Mouse (Mus musculus): ENCODE data around the gene Tmem88.
A peak's percentile ranks its signal among the peaks of the same experiment; 100 is the strongest.

Tmem88 gene

DNA sequence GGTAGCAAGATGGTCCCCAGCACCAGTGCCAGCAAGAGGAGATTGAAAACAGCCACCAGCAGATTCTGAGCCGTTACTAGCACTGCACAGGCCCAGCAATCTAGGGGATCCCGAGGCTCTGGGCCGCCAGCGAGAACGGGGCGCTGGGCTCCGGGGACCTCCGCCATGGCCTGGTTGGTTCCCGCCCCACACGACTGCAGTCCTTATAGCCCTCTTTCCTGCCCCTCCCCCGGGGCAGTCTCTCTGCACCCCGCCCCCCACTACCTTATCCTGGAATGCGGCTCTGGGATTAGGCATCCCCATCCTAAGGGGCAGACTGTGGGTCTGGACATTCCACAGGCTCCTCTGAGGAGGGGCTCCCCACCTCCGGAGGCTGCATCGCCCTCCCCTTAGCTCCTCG, at the start of gene Tmem88:
Gene Tmem88 (minus strand): TSS at position 176 of the 400 bp plus-strand sequence.
- peak; percentile 58 for DNase-seq (ENCODE audit: extremely low spot score, low spot score)

DNA sequence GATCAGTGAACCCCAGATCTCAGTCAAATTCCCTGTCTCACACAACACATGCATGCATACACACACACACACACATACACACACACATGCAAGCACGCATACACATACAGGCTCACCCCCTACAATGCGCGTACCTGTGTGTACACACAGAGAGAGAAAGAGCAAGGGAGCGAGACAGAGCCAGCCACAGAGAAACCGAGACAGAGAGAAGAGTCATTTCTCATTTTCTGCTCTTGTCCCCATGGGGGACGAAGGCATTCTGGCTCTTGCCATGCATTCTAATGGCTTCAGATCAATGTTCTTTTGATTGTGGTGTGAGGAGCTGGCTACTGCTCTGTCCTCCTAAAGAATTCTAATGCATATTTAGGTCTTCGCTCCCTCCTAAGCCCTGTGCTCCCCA, 49.3 kb upstream of the Tmem88 start:
- no peak for DNase-seq (ENCODE audit: extremely low spot score, low spot score)

DNA sequence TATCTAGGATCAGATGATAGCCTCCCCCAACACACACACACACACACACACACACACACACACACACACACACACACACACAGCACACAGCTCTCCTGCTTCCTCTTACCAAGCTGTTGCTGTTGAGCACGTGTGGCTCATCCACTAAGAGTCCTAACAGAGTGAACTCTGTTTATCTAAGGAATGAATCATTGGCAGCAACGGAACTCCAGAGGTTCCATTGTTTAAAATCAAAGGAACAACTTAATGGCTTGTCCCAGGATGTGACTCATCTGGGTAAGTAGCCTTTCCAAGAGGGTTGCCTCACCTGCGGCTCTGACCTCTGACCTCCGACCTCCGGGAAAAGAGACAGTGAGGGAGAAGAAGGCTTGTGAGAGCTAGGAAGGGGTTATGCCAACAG, 45.3 kb upstream of the Tmem88 start:
- DNase-seq (ENCODE audit: extremely low spot score, low spot score) = no peak

DNA sequence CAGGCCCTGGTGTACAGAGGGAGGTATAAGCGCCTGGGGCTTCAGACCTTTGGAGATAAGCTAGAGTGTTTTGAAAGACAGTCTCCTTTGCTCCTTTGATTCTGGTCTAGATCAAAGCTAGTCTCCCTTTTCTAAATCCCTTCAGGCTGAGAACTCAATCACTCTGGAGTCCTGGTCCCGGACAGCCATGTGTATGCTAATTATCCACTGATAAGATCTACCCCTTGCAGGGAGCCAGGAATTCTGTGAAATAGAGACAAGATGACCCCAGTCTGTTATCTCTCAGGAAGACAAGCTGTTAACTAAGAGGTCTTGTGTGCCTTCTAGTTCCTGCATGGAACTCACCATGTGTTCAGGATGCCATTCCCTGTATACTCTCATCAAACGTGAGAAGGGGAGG, 39.3 kb upstream of the Tmem88 start:
- DNase-seq (ENCODE audit: extremely low spot score, low spot score) = no peak

DNA sequence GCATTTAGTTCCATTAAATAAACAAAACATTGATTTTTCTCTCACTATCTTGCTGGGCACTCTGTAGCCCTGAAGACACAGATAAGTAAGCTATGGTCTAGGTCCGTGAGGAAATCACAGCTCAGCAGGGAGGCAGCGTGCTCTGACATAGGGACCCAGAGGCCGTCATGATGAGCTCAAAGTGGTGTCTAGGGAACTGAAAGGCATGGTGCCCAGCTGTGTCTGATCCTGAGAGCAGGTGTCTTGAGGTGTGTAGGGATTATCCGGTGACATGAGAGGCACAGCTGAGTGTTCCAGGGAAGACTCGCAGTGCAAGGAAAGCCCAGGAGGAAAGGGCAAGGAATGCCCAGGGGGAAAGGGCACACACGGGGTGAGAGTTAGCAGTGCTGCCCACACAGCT, 35.2 kb upstream of the Tmem88 start:
- DNase-seq (ENCODE audit: extremely low spot score, low spot score) = no peak

DNA sequence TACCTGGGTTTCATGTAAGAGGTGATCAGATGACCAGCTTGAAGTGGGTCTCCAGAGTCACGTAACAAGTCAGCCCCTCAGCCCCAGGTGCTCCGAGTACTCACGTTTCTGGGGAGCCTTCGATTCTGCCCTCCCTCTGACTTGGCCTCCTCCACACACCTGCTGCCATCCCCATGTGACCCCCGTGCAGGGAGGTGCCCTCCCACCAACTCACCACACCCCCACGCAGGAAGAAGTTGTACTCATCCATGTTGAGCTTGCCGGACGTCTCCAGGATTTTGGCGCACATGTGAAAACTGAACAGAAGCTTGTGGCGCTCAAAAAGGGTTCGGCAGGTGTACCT, 34.6 kb upstream of the Tmem88 start:
- DNase-seq (ENCODE audit: extremely low spot score, low spot score) = no peak

DNA sequence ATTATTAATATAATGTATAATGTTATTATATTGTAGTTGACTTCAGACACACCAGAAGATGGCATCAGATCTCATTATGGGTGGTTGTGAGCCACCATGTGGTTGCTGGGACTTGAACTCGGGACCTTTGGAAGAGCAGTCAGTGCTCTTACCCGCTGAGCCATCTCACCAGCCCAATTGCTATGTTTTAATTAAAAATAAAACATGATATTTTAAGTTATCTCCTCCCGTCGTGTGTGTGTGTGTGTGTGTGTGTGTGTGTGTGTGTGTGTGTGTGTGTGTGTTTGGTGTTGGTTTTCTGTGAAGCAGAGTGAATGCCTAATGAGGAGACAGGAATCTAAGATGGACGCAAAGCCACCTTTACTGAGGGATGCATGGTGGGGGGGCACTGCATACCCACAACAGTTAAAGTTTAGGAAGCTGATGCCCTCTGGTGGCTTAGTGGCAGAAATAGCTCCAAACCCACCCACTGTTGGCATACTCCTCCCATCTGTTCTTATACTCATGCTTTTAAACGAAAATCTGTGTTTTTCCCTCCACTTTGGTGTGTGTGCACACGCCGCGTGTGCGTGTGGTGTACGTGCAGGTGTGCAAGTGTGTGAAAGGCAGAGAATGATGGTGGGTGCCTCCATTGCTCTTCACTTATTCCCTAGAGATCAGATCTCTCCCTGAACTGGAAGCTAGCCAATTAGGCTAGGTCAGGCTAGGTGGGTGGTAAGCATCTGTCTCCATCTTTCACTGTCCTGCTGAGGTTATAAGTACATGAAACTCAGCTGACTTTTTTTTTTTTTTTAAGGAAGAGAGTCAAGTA, 34.0 kb upstream of the Tmem88 start:
- DNase-seq (ENCODE audit: extremely low spot score, low spot score) = peak; percentile 53

DNA sequence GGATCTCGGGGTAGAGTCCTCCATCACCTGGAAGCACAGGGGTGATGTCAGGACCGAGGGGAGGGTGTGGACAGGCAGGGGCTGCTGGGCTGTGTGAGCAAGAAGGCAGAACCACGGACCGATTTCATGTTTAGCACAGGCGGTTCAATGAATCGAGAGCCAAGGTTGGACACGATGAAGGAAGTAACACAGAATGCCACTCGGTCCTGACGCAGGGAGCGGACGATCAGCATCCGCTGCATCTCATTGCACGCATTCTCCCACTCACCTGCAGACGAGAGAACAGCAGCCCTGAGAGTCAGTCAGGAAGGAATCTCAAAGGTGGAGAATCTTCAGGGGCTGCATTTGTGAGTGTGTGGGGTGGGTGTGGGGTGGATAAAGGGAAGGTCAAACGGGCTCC, 32.6 kb upstream of the Tmem88 start:
- no peak for DNase-seq (ENCODE audit: extremely low spot score, low spot score)

DNA sequence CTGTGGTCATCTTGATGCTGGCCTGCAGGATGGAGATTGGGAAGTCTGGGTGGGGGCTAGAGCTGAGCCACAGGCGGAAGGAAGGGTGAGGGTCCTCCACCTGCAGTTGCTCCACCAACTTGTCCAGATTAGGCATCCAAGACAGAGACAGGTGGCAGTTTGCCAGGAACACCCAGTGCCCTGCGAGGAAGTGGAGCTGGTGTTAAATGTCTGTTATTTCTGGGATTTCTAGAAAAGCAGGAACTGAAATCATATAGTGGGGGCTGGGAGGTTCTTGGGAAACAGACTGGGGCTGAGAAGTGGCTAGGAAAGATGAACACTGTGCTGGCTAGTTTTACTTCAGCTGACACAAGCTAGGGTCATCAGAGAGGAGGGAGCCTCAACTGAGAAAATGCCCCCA, 31.3 kb upstream of the Tmem88 start:
- no peak for DNase-seq (ENCODE audit: extremely low spot score, low spot score)

DNA sequence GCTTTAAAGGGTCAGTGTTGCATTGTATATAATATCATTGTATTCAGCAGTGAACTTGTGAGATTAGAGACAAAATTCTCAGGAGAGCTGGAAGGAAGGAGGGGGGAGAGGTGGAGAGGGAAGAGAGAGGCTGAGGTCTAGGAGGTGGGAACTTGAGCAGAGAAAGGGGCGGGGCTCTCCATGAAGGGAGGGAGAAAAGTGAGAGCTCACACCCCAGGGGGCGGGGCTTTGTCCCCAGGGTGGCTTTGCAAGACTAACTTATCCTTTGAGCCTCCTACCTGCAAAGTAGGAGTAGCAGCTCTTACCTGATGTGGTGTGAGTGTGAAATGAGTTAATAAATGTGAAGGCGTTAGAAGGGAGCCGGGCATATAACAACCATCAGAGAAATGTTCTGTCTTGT, 30.7 kb upstream of the Tmem88 start:
- DNase-seq (ENCODE audit: extremely low spot score, low spot score) = no peak

DNA sequence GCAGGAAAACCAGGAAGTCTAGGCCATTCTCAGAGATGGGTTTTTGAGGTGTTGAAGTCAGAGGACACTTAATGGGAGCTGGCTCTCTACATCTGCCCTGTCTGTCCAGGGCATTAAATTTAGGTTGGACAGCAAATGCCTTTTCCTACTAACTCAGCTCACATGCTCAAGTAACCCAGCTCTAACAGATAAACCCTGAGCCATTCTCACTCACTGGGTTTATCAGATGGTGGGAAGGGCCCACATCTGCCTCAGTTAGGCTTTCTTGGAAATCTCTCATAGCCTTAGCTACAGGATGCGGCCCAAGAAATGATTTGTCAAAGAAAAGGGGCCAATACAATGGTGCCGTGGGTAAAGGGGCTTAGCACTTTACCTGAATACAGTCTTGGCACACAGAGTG, 28.2 kb upstream of the Tmem88 start:
- no peak for DNase-seq (ENCODE audit: extremely low spot score, low spot score)

DNA sequence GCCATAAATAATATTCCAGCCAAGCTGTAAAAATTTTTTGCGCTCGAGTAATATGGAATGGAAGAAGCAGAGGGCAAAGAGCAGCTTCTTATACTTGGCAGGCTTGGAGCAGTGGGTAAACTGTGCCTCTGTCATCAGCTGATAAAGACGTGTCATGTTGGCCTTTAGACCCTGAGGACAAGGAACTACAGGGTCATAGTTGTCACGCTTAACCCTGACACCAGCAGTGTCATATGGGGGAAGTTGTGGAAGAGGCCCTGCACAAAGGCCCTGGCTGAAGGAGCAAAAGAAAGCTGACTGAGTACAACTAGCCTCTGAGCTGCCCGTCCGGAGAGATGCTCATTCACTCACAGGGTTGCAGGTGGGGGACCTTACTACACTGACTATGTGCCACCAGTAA, 25.9 kb upstream of the Tmem88 start:
- no peak for DNase-seq (ENCODE audit: extremely low spot score, low spot score)

DNA sequence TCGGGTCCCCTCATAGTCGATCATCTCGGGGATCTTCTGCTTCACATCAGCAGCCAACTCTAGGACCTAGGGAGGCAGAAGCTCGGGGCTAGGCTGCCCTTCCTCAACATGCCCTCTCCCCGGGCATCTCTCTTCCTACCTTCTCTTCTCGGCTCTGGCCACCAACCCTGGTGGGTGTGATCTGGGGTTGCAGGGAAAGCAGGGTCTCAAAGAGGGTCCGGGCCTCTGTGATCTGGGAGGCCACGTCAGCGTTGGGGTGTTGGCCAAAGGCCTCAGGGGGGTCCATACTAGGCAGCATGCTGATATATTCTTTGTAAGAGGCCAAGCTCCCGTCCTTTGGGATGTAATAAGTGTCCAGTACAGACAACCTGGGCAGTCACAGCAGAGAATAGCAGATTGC, 24.8 kb upstream of the Tmem88 start:
- DNase-seq (ENCODE audit: extremely low spot score, low spot score) = no peak

DNA sequence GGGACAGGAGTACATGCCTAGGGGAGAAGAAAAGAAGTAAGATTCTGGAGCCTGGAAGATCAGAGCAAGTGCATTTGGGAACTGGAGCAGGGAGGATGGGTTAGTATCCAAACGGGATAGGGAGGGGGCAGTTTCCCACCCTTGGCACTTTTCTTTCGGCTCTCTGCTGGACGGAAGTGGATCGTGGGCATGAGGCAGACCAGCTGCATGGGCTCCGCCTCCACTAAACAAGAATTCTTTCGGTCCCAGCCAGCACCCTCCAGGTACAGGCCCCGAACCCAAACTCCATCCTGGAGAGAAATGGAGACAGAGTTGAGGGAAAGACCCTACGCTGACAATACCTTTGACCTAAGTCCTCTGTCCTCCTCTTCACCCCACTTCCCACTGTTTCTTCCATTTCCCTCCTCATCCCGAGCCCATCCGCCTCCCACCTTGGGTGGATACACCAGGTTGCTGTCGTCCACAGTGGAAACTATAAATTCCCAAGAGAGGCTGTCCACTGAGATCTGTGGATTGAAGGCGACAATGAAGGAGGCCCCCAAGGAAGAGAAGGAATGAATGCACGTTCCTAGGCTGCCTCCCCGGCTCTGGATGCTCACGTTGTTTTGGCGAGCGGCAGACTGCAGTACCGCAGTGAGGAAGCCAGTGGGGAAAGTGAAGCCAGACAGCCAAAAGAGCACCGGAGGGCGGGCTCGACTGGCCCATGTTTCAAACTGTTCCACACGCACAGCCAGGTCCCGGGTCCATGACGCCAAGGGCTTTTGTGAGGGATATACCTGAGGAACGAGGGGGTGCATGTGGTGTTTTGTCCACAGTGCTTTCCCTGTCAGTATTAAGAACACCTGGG, 23.3 kb upstream of the Tmem88 start:
- no peak for DNase-seq (ENCODE audit: extremely low spot score, low spot score)

DNA sequence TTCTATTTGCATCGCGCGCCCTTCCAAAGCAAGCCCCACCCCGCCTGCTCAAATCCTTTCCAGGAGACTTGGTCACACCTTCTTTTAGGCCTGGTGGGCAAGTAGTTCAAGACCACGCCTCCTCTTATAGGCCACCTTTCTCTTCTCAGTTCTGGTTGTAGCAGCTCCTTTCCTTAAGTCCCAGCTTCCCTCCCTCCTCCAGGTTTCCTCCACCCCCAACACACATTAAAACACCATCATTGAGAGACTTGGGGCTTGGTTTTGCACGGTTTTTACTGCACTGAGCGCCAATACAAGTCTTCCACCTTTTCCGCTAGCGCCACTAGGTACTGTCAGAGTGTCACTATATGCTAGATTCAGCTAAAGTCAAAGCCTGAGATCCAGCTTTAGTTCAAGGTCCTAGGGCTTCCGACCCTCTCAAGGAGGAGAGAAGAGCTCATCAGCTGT, 22.5 kb upstream of the Tmem88 start:
- no peak for DNase-seq (ENCODE audit: extremely low spot score, low spot score)

DNA sequence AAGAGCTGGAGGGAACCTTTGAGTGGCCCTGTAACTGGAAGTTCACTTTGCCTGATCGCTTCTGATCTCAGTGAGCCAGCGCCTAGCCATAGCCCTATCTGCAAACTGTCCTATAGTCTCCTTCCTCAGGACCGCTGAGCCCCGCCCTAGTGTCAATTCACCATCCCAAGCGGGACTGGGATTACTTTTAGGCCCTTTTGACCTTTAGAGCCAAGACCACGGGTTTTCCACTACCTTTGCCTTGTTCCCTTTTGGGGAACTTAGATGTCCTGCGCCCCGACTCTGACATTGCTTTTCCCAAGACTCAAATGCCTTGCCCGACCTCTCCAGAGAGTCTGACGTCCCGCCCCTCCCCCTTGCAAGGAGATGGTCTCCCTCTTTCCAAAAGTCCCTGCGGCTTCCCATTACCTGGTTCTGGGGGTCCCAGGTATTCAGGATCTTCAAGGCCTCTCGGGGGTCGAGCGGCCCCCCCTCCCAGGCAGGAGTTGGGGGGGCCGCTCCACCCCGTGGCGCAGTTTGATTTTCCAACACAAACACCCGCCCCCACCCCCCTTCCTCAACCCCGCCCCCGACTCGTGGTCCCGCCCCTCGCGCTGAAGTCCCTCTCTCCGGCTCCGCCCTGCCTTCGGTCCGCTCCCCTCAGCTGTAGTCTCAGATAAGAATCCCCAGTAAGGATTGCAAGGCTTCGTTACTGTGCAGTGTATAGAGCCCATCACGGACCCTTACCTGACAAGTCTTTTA, 21.9 kb upstream of the Tmem88 start:
- DNase-seq (ENCODE audit: extremely low spot score, low spot score) = peak; percentile 64

DNA sequence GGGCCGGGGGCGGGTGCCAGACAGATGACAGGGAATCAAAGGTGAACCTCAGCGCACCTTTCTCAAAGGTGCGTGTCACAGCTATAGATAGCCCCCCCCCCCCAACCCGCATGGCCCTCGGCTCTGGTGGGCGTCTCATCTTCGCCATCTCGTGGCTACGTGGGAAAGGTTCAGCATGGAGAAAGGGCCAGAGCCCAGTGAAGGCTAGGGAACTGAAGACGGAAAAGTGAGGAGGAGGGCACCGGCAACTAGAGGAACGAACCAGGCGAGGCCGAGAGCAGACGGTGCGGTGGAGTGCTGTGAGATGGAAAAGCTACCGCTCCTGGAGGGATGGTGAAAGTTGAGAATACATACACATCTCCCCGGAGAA, 21.4 kb upstream of the Tmem88 start:
- peak; percentile 59 for DNase-seq (ENCODE audit: extremely low spot score, low spot score)

DNA sequence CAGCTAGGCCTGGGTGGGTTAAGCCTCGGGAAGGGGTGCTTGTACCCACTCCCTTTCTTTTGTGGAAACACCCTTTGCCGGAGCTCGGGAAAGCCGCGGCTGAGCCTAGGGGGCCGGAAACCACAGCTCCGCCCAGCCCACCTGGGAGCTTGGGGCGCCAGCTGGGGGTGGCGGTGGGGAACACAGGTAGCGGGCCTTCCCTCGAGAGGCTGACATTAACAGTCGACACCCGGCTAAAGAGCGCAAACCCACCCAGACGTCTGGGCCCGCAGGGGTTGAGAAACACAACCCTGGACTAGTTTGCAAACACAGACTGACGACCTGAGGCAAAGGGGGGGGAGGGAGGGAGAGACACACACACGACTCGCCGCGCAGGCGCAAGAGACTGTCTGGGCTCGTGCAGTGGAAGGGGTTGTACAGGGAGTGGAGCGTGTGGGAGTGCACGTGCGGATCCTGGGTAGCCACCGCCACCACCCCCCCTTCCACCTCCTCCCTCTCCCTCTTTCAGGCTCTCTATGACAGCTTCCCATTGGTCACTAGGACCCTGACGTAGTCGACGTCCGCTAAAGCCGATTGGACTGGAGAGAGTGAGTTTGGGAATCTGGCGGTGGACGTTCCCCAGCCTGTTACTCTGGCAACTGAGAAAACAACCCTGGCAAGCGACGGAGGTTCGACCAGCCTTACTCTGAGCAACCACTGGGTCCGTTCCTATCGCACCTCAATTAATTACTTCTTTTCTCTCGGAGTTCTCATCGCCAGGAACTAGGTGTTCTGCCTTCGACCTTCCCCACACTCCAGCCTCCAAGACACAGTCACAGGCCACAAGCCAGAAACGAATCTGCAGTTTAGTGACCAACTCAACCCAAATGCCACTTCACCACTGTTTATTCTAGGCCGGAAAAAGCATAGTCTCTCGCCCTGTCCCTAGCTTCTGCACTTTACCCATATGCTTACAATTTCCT, 20.7 kb upstream of the Tmem88 start:
- DNase-seq (ENCODE audit: extremely low spot score, low spot score) = peak; percentile 95

DNA sequence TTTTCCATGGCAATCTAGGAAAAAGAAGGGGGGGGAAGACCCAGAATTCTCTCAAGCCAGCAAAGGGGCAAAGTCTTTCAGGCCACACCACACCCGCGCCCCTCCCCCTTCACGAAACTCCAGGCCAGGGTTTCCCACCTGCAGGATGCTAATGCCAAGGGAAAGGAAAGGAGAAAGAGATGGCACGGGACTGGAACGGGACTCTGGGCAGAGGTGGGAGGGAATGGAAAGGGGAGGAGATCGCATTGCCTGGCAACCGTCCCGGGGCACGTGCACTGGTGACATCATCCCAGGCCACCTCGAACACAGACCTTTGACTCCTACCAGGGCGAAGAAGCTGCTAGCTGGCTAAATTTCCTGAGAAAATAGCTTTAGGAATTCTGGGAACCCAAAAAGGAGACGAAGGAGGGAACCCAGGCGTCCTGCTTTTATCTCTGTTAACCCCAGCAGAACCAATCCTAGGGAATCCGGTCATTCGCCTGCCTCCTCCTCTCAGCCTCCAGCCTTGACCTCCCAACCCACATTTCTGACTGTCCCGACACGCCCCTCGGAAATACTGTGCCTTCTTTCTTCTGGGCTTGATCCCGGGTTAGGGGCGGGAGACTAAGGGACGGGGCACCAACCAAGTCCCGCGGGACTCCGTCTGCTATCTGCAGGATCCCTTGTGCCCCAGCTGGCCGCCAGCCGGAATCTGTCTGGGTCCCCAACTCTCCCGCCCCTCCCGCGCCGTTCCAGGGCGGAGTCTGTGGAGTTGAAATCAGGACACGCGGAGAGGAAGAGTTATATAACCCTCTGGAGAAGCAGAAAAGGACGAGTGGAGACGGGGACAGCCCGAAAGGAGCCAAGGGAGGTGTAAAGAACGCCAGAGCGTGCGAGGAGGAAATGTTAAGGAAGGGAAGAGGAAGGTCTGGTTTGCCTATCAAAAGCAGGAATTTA, 19.7 kb upstream of the Tmem88 start:
- peak; percentile 91 for DNase-seq (ENCODE audit: extremely low spot score, low spot score)

DNA sequence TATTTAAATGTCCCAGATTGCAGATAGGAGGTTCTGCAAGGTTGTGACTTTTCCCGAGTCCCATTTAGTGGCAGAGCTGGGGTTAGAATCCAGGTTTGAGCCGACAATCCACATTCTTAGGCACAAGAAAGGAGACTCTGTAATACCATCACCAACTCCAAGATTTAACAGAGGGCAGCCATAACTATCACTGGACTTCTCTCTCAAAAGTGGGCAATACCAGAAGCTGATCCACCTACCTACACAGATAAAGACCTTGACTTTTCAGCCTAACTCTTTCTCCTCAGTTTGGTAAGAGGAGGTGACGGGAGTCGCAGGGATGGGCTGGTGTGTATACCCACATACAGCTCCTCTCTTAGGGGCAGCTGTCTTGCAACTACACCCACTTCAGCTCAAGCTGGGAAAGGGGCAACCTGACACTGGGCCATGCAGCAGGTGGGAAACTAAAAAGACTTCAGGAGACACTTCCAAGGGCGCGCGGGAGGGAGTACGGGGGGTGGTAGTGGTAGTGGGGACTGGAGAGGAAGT, 19.0 kb upstream of the Tmem88 start:
- DNase-seq (ENCODE audit: extremely low spot score, low spot score) = no peak
